Mouse (Mus musculus): ENCODE measurements around the gene Gm10719.
"Not testable (repeated sequence)": the region's sequence is repeated elsewhere in the genome, so short reads cannot be mapped to it uniquely, and the experiment has no call there.

Gene Gm10719

GRCm38 (mm10) chr9:3025653-3026052 lies 8.4 kb downstream of the Gm10719 start:
- peak; percentile 76 for DNase-seq (ENCODE audit: low spot score)

- not testable (repeated sequence) for DNase-seq (ENCODE audit: low spot score)
These were observed 8.9 kb downstream of the Gm10719 start for GRCm38 (mm10) chr9:3026136-3026535.

GRCm38 (mm10) chr9:3026741-3027140 lies 9.5 kb downstream of the Gm10719 start:
- DNase-seq (ENCODE audit: low spot score): not testable (repeated sequence)

GRCm38 (mm10) chr9:3027200-3027599 lies 10.0 kb downstream of the Gm10719 start:
- DNase-seq (ENCODE audit: low spot score): not testable (repeated sequence)

DNA sequence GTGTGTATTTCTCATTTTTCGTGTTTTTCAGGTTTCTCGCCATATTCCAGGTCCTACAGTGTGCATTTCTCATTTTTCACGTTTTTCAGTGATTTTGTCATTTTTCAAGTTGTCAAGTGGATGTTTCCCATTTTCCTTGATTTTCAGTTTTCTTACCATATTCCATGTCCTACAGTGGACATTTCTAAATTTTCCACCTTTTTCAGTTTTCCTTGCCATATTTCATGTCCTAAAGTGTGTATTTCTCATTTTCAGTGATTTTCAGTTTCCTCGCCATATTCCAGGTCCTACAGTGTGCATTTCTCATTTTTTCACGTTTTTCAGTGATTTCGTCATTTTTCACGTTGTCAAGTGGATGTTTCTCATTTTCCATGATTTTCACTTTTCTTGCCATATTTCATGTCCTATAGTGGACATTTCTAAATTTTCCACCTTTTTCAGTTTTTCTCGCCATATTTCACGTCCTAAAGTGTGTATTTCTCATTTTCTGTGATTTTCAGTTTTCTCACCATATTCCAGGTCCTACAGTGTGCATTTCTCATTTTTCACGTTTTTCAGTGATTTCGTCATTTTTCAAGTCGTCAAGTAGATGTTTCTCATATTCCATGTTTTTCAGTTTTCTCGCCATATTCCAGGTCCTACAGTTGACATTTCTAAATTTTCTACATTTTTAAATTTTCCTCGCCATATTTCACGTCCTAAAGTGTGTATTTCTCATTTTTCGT lies 12.2 kb downstream of the Gm10719 start:
- DNase-seq (ENCODE audit: low spot score): peak; percentile 25

DNA sequence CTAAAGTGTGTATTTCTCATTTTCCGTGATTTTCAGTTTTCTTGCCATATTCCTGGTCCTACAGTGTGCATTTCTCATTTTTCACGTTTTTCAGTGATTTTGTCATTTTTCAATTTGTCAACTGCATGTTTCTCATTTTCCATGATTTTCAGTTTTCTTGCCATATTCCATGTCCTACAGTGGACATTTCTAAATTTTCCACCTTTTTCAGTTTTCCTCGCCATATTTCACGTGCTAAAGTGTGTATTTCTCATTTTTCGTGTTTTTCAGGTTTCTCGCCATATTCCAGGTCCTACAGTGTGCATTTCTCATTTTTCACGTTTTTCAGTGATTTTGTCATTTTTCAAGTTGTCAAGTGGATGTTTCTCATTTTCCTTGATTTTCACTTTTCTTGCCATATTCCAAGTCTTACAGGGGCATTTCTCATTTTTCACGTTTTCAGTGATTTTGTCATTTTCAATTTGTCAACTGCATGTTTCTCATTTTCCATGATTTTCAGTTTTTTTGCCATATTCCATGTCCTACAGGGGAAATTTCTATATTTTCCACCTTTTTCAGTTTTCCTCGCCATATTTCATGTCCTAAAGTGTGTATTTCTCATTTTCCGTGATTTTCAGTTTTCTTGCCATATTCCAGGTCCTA lies 13.6 kb downstream of the Gm10719 start:
- DNase-seq (ENCODE audit: low spot score): not testable (repeated sequence)

DNA sequence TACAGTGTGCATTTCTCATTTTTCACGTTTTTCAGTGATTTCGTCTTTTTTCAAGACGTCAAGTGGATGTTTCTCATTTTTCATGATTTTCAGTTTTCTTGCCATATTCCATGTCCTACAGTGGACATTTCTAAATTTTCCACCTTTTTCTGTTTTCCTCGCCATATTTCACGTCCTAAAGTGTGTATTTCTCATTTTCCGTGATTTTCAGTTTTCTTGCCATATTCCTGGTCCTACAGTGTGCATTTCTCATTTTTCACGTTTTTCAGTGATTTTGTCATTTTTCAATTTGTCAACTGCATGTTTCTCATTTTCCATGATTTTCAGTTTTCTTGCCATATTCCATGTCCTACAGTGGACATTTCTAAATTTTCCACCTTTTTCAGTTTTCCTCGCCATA lies 17.1 kb downstream of the Gm10719 start, which contains the start of gene Gm17535:
Gene Gm17535 (plus strand): TSS at position 301 of the 400 bp plus-strand sequence.
- not testable (repeated sequence) for DNase-seq (ENCODE audit: low spot score)

DNA sequence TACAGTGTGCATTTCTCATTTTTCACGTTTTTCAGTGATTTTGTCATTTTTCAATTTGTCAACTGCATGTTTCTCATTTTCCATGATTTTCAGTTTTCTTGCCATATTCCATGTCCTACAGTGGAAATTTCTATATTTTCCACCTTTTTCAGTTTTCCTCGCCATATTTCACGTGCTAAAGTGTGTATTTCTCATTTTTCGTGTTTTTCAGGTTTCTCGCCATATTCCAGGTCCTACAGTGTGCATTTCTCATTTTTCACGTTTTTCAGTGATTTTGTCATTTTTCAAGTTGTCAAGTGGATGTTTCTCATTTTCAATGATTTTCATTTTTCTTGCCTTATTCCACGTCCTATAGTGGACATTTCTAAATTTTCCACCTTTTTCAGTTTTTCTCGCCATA lies 19.4 kb downstream of the Gm10719 start, which contains the start of gene Gm10715:
Gene Gm10715 (plus strand): TSS at position 301 of the 400 bp plus-strand sequence.
- DNase-seq (ENCODE audit: low spot score): not testable (repeated sequence)

DNA sequence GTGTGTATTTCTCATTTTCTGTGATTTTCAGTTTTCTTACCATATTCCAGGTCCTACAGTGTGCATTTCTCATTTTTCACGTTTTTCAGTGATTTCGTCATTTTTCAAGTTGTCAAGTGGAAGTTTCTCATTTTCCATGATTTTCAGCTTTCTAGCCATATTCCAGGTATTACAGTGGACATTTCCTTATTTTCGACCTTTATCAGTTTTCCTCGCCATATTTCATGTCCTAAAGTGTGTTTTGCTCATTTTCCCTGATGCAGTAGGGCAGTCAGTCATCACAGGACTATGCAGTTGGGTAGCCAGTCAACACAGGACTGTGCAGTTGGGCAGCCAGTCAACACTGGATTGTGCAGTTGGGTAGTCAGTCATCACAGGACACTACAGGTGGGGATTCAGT lies 21.0 kb downstream of the Gm10719 start:
- DNase-seq (ENCODE audit: low spot score): not testable (repeated sequence)
